Mouse (Mus musculus): ENCODE data around the gene Olfr1049. TPM values are rescaled to one million over a fixed set of nuclear protein-coding genes. Genes with fewer than 3 reads are reported as not detected.

Olfr1049 gene
- not detected in 2 replicates for polyA plus RNA-seq (2012; rRNA removed)

DNA sequence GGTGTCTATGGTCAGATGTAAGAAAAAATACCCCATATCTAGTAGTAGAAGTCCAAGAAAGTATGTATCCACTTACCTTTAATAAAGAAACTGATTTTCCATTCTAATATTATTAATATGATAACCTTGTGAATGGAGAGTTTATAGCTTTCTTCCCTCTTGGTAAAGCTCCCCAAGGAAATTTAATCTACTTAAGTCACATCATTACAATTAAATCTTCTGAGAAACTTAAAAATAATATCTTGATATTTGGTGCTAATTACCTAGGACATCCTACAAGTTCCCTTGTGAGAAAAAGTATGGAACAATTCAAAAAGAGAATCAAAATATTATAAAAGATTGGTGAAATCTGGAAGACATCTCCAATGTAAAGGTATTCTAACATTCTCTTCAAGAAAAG, at the start of gene Olfr1049:
Olfr1049 (minus strand) TSS at position 101 of the 400 bp plus-strand sequence.

GRCm38 (mm10) chr2:86292155-86292554, 34.0 kb upstream of the Olfr1049 start, which contains the start of gene Olfr1052:
Olfr1052 (plus strand) TSS chr2:86292455.

DNA sequence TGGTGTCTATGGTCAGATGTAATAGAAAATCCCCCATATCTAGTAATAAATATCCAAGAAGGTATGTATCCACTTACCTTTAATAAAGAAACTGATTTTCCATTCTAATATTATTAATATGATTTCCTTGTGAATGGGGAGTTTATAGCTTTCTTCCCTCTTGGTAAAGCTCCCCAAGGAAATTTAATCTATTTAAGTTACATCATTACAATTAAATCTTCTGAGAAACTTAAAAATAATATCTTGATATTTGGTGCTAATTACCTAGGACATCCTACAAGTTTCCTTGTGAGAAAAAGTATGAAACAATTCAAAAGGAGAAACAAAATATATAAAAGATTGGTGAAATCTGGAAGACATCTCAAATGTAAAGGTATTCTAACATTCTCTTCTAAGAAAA, 20.9 kb upstream of the Olfr1049 start, which contains the start of gene Olfr1051:
Olfr1051 (minus strand) TSS at position 101 of the 400 bp plus-strand sequence.

DNA sequence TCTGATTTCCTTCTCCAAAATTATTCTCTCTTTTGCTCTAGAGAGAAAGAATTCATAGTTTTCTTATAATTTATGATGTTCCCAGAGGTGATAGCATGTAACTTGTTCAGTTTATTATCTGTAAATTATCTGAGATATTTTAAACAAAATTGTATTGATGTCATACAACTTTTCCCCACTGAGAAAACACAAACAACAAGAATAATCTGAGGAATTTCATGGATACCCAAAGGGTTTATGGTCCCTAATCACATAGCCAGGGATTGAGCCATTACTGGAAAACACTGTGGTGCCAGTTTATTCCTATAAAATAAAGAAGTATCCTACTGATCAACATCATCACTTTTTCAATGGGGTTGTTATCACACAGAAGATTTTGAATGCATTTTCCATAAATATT, 17.9 kb downstream of the Olfr1049 start, which contains the start of gene Olfr1048:
Olfr1048 (minus strand) TSS at position 101 of the 400 bp plus-strand sequence.

DNA sequence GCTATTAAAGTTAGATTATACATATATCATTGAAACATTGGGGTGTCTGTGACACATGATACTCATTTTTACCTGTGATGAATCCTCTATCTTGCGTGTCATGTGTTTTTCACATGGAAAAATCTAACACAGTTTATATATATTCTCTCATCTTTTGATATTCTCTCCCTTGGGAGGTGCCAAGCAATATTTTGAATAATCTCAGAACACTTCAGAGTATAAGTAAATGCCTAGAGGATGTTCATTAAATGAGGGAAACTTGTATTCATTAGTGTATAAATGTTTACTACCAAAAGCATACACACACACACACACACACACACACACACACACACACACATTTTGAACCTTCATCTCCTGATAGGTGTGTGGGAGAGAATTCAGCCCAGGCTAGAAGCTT, 26.8 kb downstream of the Olfr1049 start, which contains the start of gene Olfr1047:
Olfr1047 (minus strand) TSS at position 101 of the 400 bp plus-strand sequence.

DNA sequence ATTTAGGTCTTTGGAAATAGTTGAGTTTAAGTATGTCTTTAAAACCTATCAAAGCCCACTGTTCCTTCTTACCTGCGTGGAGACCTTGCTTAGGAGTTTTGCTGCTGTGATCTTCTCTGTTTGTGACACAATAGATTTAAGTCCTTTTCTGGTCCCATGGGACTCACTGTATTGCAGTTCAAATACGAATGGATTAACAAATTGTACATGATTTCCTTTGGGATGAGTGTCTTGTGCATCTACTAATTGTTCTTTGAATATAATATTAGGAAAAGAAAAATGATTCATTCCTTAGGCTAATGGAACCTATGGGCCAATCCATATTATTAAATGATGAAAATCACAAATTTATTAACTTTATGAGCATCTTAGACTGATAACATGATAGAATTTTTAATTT, 38.9 kb downstream of the Olfr1049 start, which contains the start of gene Olfr1046:
Olfr1046 (minus strand) TSS at position 101 of the 400 bp plus-strand sequence.

Other genes with a start within 250 kb of the Olfr1049 start
- 3.3 and 3.4 TPM in 2 replicates for gene Olfr1033, start 237.7 kb downstream of the Olfr1049 start, polyA plus RNA-seq (2012; rRNA removed)
- 0.94 and 1.0 TPM in 2 replicates for gene Olfr1034, start 212.5 kb downstream of the Olfr1049 start, polyA plus RNA-seq (2012; rRNA removed)
- not detected in 2 replicates for gene Olfr1036, start 184.3 kb downstream of the Olfr1049 start, polyA plus RNA-seq (2012; rRNA removed)
- gene Olfr1037, start 170.9 kb downstream of the Olfr1049 start, polyA plus RNA-seq (2012; rRNA removed) = not detected in 2 replicates
- not detected in 2 replicates for gene Olfr1039, start 122.4 kb downstream of the Olfr1049 start, polyA plus RNA-seq (2012; rRNA removed)
- not detected in 2 replicates for gene Olfr1040, start 111.6 kb downstream of the Olfr1049 start, polyA plus RNA-seq (2012; rRNA removed)
- gene Olfr1042, start 96.5 kb downstream of the Olfr1049 start, polyA plus RNA-seq (2012; rRNA removed) = not detected in 2 replicates
- not detected in 2 replicates for gene Olfr1043, start 90.8 kb downstream of the Olfr1049 start, polyA plus RNA-seq (2012; rRNA removed)
- not detected in 2 replicates for gene Olfr1044, start 80.5 kb downstream of the Olfr1049 start, polyA plus RNA-seq (2012; rRNA removed)
- not detected in 2 replicates for gene Olfr52, start 72.6 kb downstream of the Olfr1049 start, polyA plus RNA-seq (2012; rRNA removed)
- gene Olfr1045, start 55.3 kb downstream of the Olfr1049 start, polyA plus RNA-seq (2012; rRNA removed) = not detected in 2 replicates
- not detected in 2 replicates for gene Olfr1046, start 39.0 kb downstream of the Olfr1049 start, polyA plus RNA-seq (2012; rRNA removed)
- not detected in 2 replicates for gene Olfr1047, start 26.9 kb downstream of the Olfr1049 start, polyA plus RNA-seq (2012; rRNA removed)
- gene Olfr1048, start 18.0 kb downstream of the Olfr1049 start, polyA plus RNA-seq (2012; rRNA removed) = not detected in 2 replicates
- gene Olfr1051, start 20.8 kb upstream of the Olfr1049 start, polyA plus RNA-seq (2012; rRNA removed) = not detected in 2 replicates
- not detected in 2 replicates for gene Olfr1052, start 34.1 kb upstream of the Olfr1049 start, polyA plus RNA-seq (2012; rRNA removed)
- not detected in 2 replicates for gene Olfr1053, start 57.0 kb upstream of the Olfr1049 start, polyA plus RNA-seq (2012; rRNA removed)
- gene Olfr1054, start 77.1 kb upstream of the Olfr1049 start, polyA plus RNA-seq (2012; rRNA removed) = not detected in 2 replicates
- gene Olfr1055, start 92.0 kb upstream of the Olfr1049 start, polyA plus RNA-seq (2012; rRNA removed) = not detected in 2 replicates
- gene Olfr1056, start 104.1 kb upstream of the Olfr1049 start, polyA plus RNA-seq (2012; rRNA removed) = not detected in 2 replicates
- gene Olfr1057, start 120.1 kb upstream of the Olfr1049 start, polyA plus RNA-seq (2012; rRNA removed) = not detected in 2 replicates
- not detected in 2 replicates for gene Olfr1058, start 130.2 kb upstream of the Olfr1049 start, polyA plus RNA-seq (2012; rRNA removed)
- gene Olfr1061, start 155.7 kb upstream of the Olfr1049 start, polyA plus RNA-seq (2012; rRNA removed) = not detected in 2 replicates
- gene Olfr1062, start 168.4 kb upstream of the Olfr1049 start, polyA plus RNA-seq (2012; rRNA removed) = not detected in 2 replicates
- not detected in 2 replicates for gene Olfr1065, start 192.3 kb upstream of the Olfr1049 start, polyA plus RNA-seq (2012; rRNA removed)
- gene Olfr1066, start 197.9 kb upstream of the Olfr1049 start, polyA plus RNA-seq (2012; rRNA removed) = not detected in 2 replicates
- gene Olfr228, start 229.1 kb upstream of the Olfr1049 start, polyA plus RNA-seq (2012; rRNA removed) = not detected in 2 replicates